Mouse (Mus musculus): ENCODE measurements around the gene Atg2b. TPM values are rescaled to one million over a fixed set of nuclear protein-coding genes. Genes with fewer than 3 reads are reported as not detected.

Gene Atg2b
- 12.9 and 13.6 TPM in 2 replicates for polyA plus RNA-seq (2015; fragmentation: Nextera tagmentation; extraction: Ambion mirVana)

GRCm38 (mm10) chr12:105685001-105685691, at the start of gene Atg2b:
Gene Atg2b, minus strand, starts transcription at chr12:105685211.
- Histone ChIP-seq H3K36me3 (peaks cover 10% of the 10 kb centered on the region; the same call in 1 of the 2 replicates), H3K4me1 (peaks cover 25% of the 10 kb centered on the region), H3K27ac (peak within 1 kb of the TSS; percentile 92), H3K4me2 (peak within 1 kb of the TSS; percentile 76), H3K4me3 (peak within 1 kb of the TSS; percentile 86), H3K9me3 (no peaks in the 10 kb centered on the region), H3K9ac (peak within 1 kb of the TSS; percentile 95), H3K27me3 (no peaks in the 10 kb centered on the region)
- ATAC-seq (ENCODE audit: insufficient number of reproducible peaks, low FRiP score, low TSS enrichment, low read depth) = peak; percentile 89
- under 1% methylated on average over 71 of the region's 73 CpGs for WGBS

GRCm38 (mm10) chr12:105733370-105734159, 48.6 kb upstream of the Atg2b start:
- ATAC-seq (ENCODE audit: insufficient number of reproducible peaks, low FRiP score, low TSS enrichment, low read depth) = no peak
- no peak overlapping the region for H3K9ac ChIP-seq
- 72% methylated on average over 9 of the region's 9 CpGs for WGBS

GRCm38 (mm10) chr12:105730851-105731460, 45.9 kb upstream of the Atg2b start:
- WGBS = 75% methylated on average over 6 of the region's 6 CpGs
- Histone ChIP-seq H3K4me1 (no peaks in the 10 kb centered on the region), H3K36me3 (no peaks in the 10 kb centered on the region), H3K4me3 (no peak overlapping the region), H3K27ac (no peak overlapping the region), H3K27me3 (no peaks in the 10 kb centered on the region), H3K4me2 (no peak overlapping the region), H3K9ac (no peak overlapping the region), H3K9me3 (no peaks in the 10 kb centered on the region)
- ATAC-seq (ENCODE audit: insufficient number of reproducible peaks, low FRiP score, low TSS enrichment, low read depth) = no peak

More at GRCm38 (mm10) chr12:105733370-105734159, 48.6 kb upstream of the Atg2b start:
- H3K4me1 ChIP-seq = no peaks in the 10 kb centered on the region
- no peaks in the 10 kb centered on the region for H3K27me3 ChIP-seq
- H3K4me2 ChIP-seq = no peak overlapping the region
- H3K36me3 ChIP-seq = no peaks in the 10 kb centered on the region
- H3K4me3 ChIP-seq = no peak overlapping the region
- no peaks in the 10 kb centered on the region for H3K9me3 ChIP-seq
- H3K27ac ChIP-seq = no peak overlapping the region

- H3K4me2 ChIP-seq = no peak overlapping the region
- no peak overlapping the region for H3K9ac ChIP-seq
- H3K9me3 ChIP-seq = no peaks in the 10 kb centered on the region
- H3K4me1 ChIP-seq = no peaks in the 10 kb centered on the region
- no peak overlapping the region for H3K4me3 ChIP-seq
- 32% methylated on average over 8 of the region's 8 CpGs for WGBS
- no peak for ATAC-seq (ENCODE audit: insufficient number of reproducible peaks, low FRiP score, low TSS enrichment, low read depth)
- no peaks in the 10 kb centered on the region for H3K36me3 ChIP-seq
- H3K27me3 ChIP-seq = no peaks in the 10 kb centered on the region
- H3K27ac ChIP-seq = no peak overlapping the region
Observed at GRCm38 (mm10) chr12:105727964-105728363, 43.0 kb upstream of the Atg2b start.

- Histone ChIP-seq H3K27ac (no peak overlapping the region), H3K36me3 (no peaks in the 10 kb centered on the region), H3K27me3 (no peaks in the 10 kb centered on the region), H3K4me3 (no peak overlapping the region), H3K4me2 (no peak overlapping the region), H3K9ac (no peak overlapping the region), H3K9me3 (no peaks in the 10 kb centered on the region), H3K4me1 (no peaks in the 10 kb centered on the region)
- 90% methylated on average over 3 of the region's 3 CpGs for WGBS
- no peak for ATAC-seq (ENCODE audit: insufficient number of reproducible peaks, low FRiP score, low TSS enrichment, low read depth)
Observed at GRCm38 (mm10) chr12:105727268-105727667, 42.3 kb upstream of the Atg2b start.

- H3K4me1 ChIP-seq = no peaks in the 10 kb centered on the region
- H3K4me2 ChIP-seq = no peak overlapping the region
- H3K9ac ChIP-seq = no peak overlapping the region
- WGBS = 76% methylated on average over 13 of the region's 13 CpGs
- H3K27me3 ChIP-seq = no peaks in the 10 kb centered on the region
- H3K36me3 ChIP-seq = no peaks in the 10 kb centered on the region
- H3K4me3 ChIP-seq = no peak overlapping the region
- ATAC-seq (ENCODE audit: insufficient number of reproducible peaks, low FRiP score, low TSS enrichment, low read depth) = no peak
- no peak overlapping the region for H3K27ac ChIP-seq
- H3K9me3 ChIP-seq = no peaks in the 10 kb centered on the region
Observed at GRCm38 (mm10) chr12:105725736-105726135, 40.7 kb upstream of the Atg2b start.

- Histone ChIP-seq H3K9ac (no peak overlapping the region), H3K4me2 (no peak overlapping the region), H3K36me3 (no peaks in the 10 kb centered on the region), H3K27ac (no peak overlapping the region), H3K9me3 (no peaks in the 10 kb centered on the region), H3K4me1 (no peaks in the 10 kb centered on the region), H3K27me3 (no peaks in the 10 kb centered on the region), H3K4me3 (no peak overlapping the region)
- 44% methylated on average over 1 of the region's 1 CpGs for WGBS
- no peak for ATAC-seq (ENCODE audit: insufficient number of reproducible peaks, low FRiP score, low TSS enrichment, low read depth)
Observed at GRCm38 (mm10) chr12:105724616-105725015, 39.6 kb upstream of the Atg2b start.

GRCm38 (mm10) chr12:105722657-105723056, 37.6 kb upstream of the Atg2b start:
- no peaks in the 10 kb centered on the region for H3K36me3 ChIP-seq
- 4% methylated on average over 5 of the region's 5 CpGs for WGBS
- no peak overlapping the region for H3K4me3 ChIP-seq
- no peak overlapping the region for H3K9ac ChIP-seq
- no peaks in the 10 kb centered on the region for H3K9me3 ChIP-seq
- ATAC-seq (ENCODE audit: insufficient number of reproducible peaks, low FRiP score, low TSS enrichment, low read depth) = no peak
- no peaks in the 10 kb centered on the region for H3K4me1 ChIP-seq
- no peak overlapping the region for H3K27ac ChIP-seq
- H3K4me2 ChIP-seq = no peak overlapping the region
- H3K27me3 ChIP-seq = no peaks in the 10 kb centered on the region

- Histone ChIP-seq H3K9ac (no peak overlapping the region), H3K27ac (no peak overlapping the region), H3K4me2 (no peak overlapping the region), H3K4me3 (no peak overlapping the region), H3K9me3 (no peaks in the 10 kb centered on the region), H3K27me3 (no peaks in the 10 kb centered on the region), H3K36me3 (no peaks in the 10 kb centered on the region), H3K4me1 (no peaks in the 10 kb centered on the region)
- WGBS = 56% methylated on average over 14 of the region's 14 CpGs
- no peak for ATAC-seq (ENCODE audit: insufficient number of reproducible peaks, low FRiP score, low TSS enrichment, low read depth)
Observed at GRCm38 (mm10) chr12:105721452-105722132, 36.6 kb upstream of the Atg2b start.

- Histone ChIP-seq H3K27me3 (no peaks in the 10 kb centered on the region), H3K9ac (no peak overlapping the region), H3K36me3 (no peaks in the 10 kb centered on the region), H3K4me2 (no peak overlapping the region), H3K4me3 (no peak overlapping the region), H3K9me3 (no peaks in the 10 kb centered on the region), H3K27ac (no peak overlapping the region), H3K4me1 (no peaks in the 10 kb centered on the region)
- no peak for ATAC-seq (ENCODE audit: insufficient number of reproducible peaks, low FRiP score, low TSS enrichment, low read depth)
- 65% methylated on average over 3 of the region's 3 CpGs for WGBS
Observed at GRCm38 (mm10) chr12:105720196-105720595, 35.2 kb upstream of the Atg2b start.

- no peak for ATAC-seq (ENCODE audit: insufficient number of reproducible peaks, low FRiP score, low TSS enrichment, low read depth)
- 61% methylated on average over 17 of the region's 17 CpGs for WGBS
- Histone ChIP-seq H3K27ac (no peak overlapping the region), H3K4me2 (no peak overlapping the region), H3K4me1 (no peaks in the 10 kb centered on the region), H3K9ac (no peak overlapping the region), H3K36me3 (no peaks in the 10 kb centered on the region), H3K9me3 (no peaks in the 10 kb centered on the region), H3K27me3 (no peaks in the 10 kb centered on the region), H3K4me3 (no peak overlapping the region)
Observed at GRCm38 (mm10) chr12:105718616-105719015, 33.6 kb upstream of the Atg2b start.
